Mouse (Mus musculus): ENCODE measurements around the gene Wrb.
"Not testable (repeated sequence)": the region's sequence is repeated elsewhere in the genome, so short reads cannot be mapped to it uniquely, and the experiment has no call there.

The Wrb gene

GRCm38 (mm10) chr16:96145110-96145800 lies at the start of gene Wrb:
Gene Wrb (plus strand): TSS chr16:96145407.
- peak; percentile 98 to 100 for DNase-seq (ENCODE audit: low spot score in 2 of 2)

- no peak for DNase-seq (ENCODE audit: low spot score in 2 of 2)
These were observed 49.2 kb upstream of the Wrb start for GRCm38 (mm10) chr16:96095966-96096365.

GRCm38 (mm10) chr16:96097811-96098210 lies 47.4 kb upstream of the Wrb start:
- not testable (repeated sequence) for DNase-seq (ENCODE audit: low spot score in 2 of 2)

GRCm38 (mm10) chr16:96103036-96103435 lies 42.2 kb upstream of the Wrb start:
- DNase-seq (ENCODE audit: low spot score in 2 of 2): no peak

GRCm38 (mm10) chr16:96109673-96110072 lies 35.5 kb upstream of the Wrb start:
- no peak for DNase-seq (ENCODE audit: low spot score in 2 of 2)

- peak in 1 of 2 experiments; percentile 25 for DNase-seq (ENCODE audit: low spot score in 2 of 2)
These were observed 34.4 kb upstream of the Wrb start for GRCm38 (mm10) chr16:96110655-96111345.

GRCm38 (mm10) chr16:96112769-96113168 lies 32.4 kb upstream of the Wrb start:
- peak; percentile 58 to 77 for DNase-seq (ENCODE audit: low spot score in 2 of 2)

- no peak for DNase-seq (ENCODE audit: low spot score in 2 of 2)
These were observed 30.5 kb upstream of the Wrb start for GRCm38 (mm10) chr16:96114729-96115128.

GRCm38 (mm10) chr16:96120022-96120623 lies 25.1 kb upstream of the Wrb start:
- DNase-seq (ENCODE audit: low spot score in 2 of 2): no peak

- no peak for DNase-seq (ENCODE audit: low spot score in 2 of 2)
These were observed 18.5 kb upstream of the Wrb start for GRCm38 (mm10) chr16:96126684-96127171.

GRCm38 (mm10) chr16:96127288-96127656 lies 17.9 kb upstream of the Wrb start:
- no peak for DNase-seq (ENCODE audit: low spot score in 2 of 2)

- peak; percentile 87 to 92 for DNase-seq (ENCODE audit: low spot score in 2 of 2)
These were observed 17.4 kb upstream of the Wrb start, which contains the start of gene Hmgn1 for GRCm38 (mm10) chr16:96127657-96128344. Gene Hmgn1 (minus strand): TSS chr16:96127729.

GRCm38 (mm10) chr16:96128466-96128865 lies 16.7 kb upstream of the Wrb start:
- no peak for DNase-seq (ENCODE audit: low spot score in 2 of 2)

- not testable (repeated sequence) for DNase-seq (ENCODE audit: low spot score in 2 of 2)
These were observed 478 bp upstream of the Wrb start for GRCm38 (mm10) chr16:96144748-96145109.

GRCm38 (mm10) chr16:96145814-96146213 lies 607 bp downstream of the Wrb start:
- DNase-seq (ENCODE audit: low spot score in 2 of 2): no peak

- DNase-seq (ENCODE audit: low spot score in 2 of 2): no peak
These were observed 3.6 kb downstream of the Wrb start for GRCm38 (mm10) chr16:96148834-96149233.

GRCm38 (mm10) chr16:96149311-96149710 lies 4.1 kb downstream of the Wrb start:
- no peak for DNase-seq (ENCODE audit: low spot score in 2 of 2)

- no peak for DNase-seq (ENCODE audit: low spot score in 2 of 2)
These were observed 5.8 kb downstream of the Wrb start for GRCm38 (mm10) chr16:96150995-96151394.

- DNase-seq (ENCODE audit: low spot score in 2 of 2): peak; percentile 66 to 88
These were observed 6.3 kb downstream of the Wrb start for GRCm38 (mm10) chr16:96151551-96151950.

GRCm38 (mm10) chr16:96154476-96154875 lies 9.3 kb downstream of the Wrb start:
- no peak for DNase-seq (ENCODE audit: low spot score in 2 of 2)

- DNase-seq (ENCODE audit: low spot score in 2 of 2): no peak
These were observed 10.8 kb downstream of the Wrb start for GRCm38 (mm10) chr16:96156019-96156418.

- no peak for DNase-seq (ENCODE audit: low spot score in 2 of 2)
These were observed 12.0 kb downstream of the Wrb start for GRCm38 (mm10) chr16:96157171-96157570.

Data from spleen, postnatal 4 days (tissue).